Mouse (Mus musculus) MEL (cell line): ENCODE measurements around the gene Isy1. TPM values are rescaled to one million over a fixed set of nuclear protein-coding genes. Genes with fewer than 3 reads are reported as not detected.
A peak's percentile ranks its signal among the peaks of the same experiment; 100 is the strongest.

Source experiments
- DNase-seq: peaks from one replicate; pipeline ENCODE4 v3.0.0; 2011; ENCODE audit warnings: low read depth, low spot score
- H3K27ac ChIP-seq: 2 replicates; pipeline ENCODE4 v1.5.1; 2012; ENCODE audit warnings: low read depth, mild to moderate bottlenecking, control low read depth, low read length, moderate library complexity; ENCODE audit not compliant: control insufficient read depth
- H3K27me3 ChIP-seq, 2 experiments: fragments of 150-350 bp in 1 of 2; sonication (generic) in 1 of 2; 2 replicates each; pipeline ENCODE4 v1.6.1; 2012; ENCODE audit warnings: low read length in 2 of 2, mild to moderate bottlenecking in 2 of 2, improper control_type of control experiment in 1 of 2, moderate library complexity in 1 of 2; ENCODE audit not compliant: insufficient read depth in 2 of 2, control insufficient read depth in 1 of 2
- H3K36me3 ChIP-seq, 2 experiments: 2 replicates each; pipeline ENCODE4 v1.6.1; 2012 to 2014; ENCODE audit warnings: low read length in 2 of 2, improper control_type of control experiment in 1 of 2, inconsistent platforms in 1 of 2, mild to moderate bottlenecking in 1 of 2; ENCODE audit not compliant: insufficient read depth in 2 of 2, control insufficient read depth in 1 of 2
- H3K4me1 ChIP-seq, 2 experiments: fragments of 150-350 bp in 1 of 2; sonication (generic) in 1 of 2; 2 replicates each; pipeline ENCODE4 v1.6.1; 2012; ENCODE audit warnings: low read length in 2 of 2, improper control_type of control experiment in 1 of 2, mild to moderate bottlenecking in 1 of 2; ENCODE audit not compliant: insufficient read depth in 2 of 2, control insufficient read depth in 1 of 2
- H3K4me3 ChIP-seq, 2 experiments: fragments of 150-350 bp in 1 of 2; sonication (generic) in 1 of 2; 2 replicates each; pipeline ENCODE4 v1.5.1; 2012; ENCODE audit warnings: low read depth in 2 of 2, low read length in 2 of 2, mild to moderate bottlenecking in 2 of 2, moderate library complexity in 2 of 2, control low read depth in 1 of 2, improper control_type of control experiment in 1 of 2; ENCODE audit not compliant: control insufficient read depth in 1 of 2, insufficient read depth in 1 of 2
- H3K79me2 ChIP-seq: 2 replicates; pipeline ENCODE4 v1.6.1; 2012; ENCODE audit warnings: mild to moderate bottlenecking, low read length, moderate library complexity; ENCODE audit not compliant: control insufficient read depth, poor library complexity, insufficient read depth
- H3K9ac ChIP-seq: 2 replicates; pipeline ENCODE4 v1.6.1; 2012; ENCODE audit warnings: low read depth, mild to moderate bottlenecking, control low read depth, low read length, moderate library complexity; ENCODE audit not compliant: control insufficient read depth, poor library complexity, severe bottlenecking
- H3K9me3 ChIP-seq: fragments of 150-350 bp; sonication (generic); replicated peaks from 2 replicates; pipeline ENCODE4 v1.6.1; 2012; ENCODE audit warnings: mild to moderate bottlenecking, low read length, improper control_type of control experiment, moderate library complexity; ENCODE audit not compliant: insufficient read depth
- BHLHE40 ChIP-seq: IDR thresholded peaks from 2 replicates; pipeline ENCODE4 v1.6.1; 2012; ENCODE audit warnings: low read depth, mild to moderate bottlenecking, inconsistent platforms, low read length, improper control_type of control experiment, borderline replicate concordance
- CHD1 ChIP-seq: IDR thresholded peaks from 2 replicates; pipeline ENCODE4 v1.6.1; 2012; ENCODE audit warnings: low read depth, mild to moderate bottlenecking, inconsistent platforms, low read length, improper control_type of control experiment
- CHD2 ChIP-seq: IDR thresholded peaks from 2 replicates; pipeline ENCODE4 v1.6.1; 2011; ENCODE audit warnings: low read length, improper control_type of control experiment
- CTCF ChIP-seq, 3 experiments: IDR thresholded peaks in 2 of 3; conservative IDR thresholded peaks in 1 of 3; 2 replicates each; pipeline ENCODE4 v1.5.1; 2011 to 2012; ENCODE audit warnings: low read length in 3 of 3, low read depth in 2 of 3, mild to moderate bottlenecking in 2 of 3, improper control_type of control experiment in 1 of 3, inconsistent platforms in 1 of 3, mixed read lengths in 1 of 3, moderate library complexity in 1 of 3; ENCODE audit not compliant: control insufficient read depth in 1 of 3, insufficient read depth in 1 of 3, poor library complexity in 1 of 3, severe bottlenecking in 1 of 3
- E2F4 ChIP-seq: IDR thresholded peaks from 2 replicates; pipeline ENCODE4 v1.6.1; 2011; ENCODE audit warnings: low read depth, low read length, improper control_type of control experiment, borderline replicate concordance
- ELF1 ChIP-seq: IDR thresholded peaks from 2 replicates; pipeline ENCODE4 v1.6.1; 2014; ENCODE audit warnings: low read depth, mild to moderate bottlenecking, inconsistent platforms, low read length, improper control_type of control experiment, moderate library complexity
- EP300 ChIP-seq, 2 experiments: IDR thresholded peaks; 2 replicates each; pipeline ENCODE4 v1.6.1; 2011; ENCODE audit warnings: improper control_type of control experiment in 2 of 2, low read length in 2 of 2, low read depth in 1 of 2, mild to moderate bottlenecking in 1 of 2
- GABPA ChIP-seq: IDR thresholded peaks from 2 replicates; pipeline ENCODE4 v1.6.1; 2012; ENCODE audit warnings: low read depth, mild to moderate bottlenecking, inconsistent platforms, low read length, improper control_type of control experiment, moderate library complexity
- GATA1 ChIP-seq: IDR thresholded peaks from 2 replicates; pipeline ENCODE4 v1.6.1; 2011; ENCODE audit warnings: low read depth, low read length, improper control_type of control experiment
- HCFC1 ChIP-seq: IDR thresholded peaks from 2 replicates; pipeline ENCODE4 v1.6.1; 2012; ENCODE audit warnings: low read depth, mild to moderate bottlenecking, inconsistent platforms, low read length, improper control_type of control experiment, moderate library complexity
- JUND ChIP-seq: IDR thresholded peaks from 2 replicates; pipeline ENCODE4 v1.6.1; 2011; ENCODE audit warnings: low read depth, mild to moderate bottlenecking, improper control_type of control experiment, low read length
- KAT2A ChIP-seq: conservative IDR thresholded peaks from 2 replicates; pipeline ENCODE4 v1.6.1; 2012; ENCODE audit warnings: low read depth, low read length, improper control_type of control experiment, inconsistent platforms
- MAFK ChIP-seq: IDR thresholded peaks from 2 replicates; pipeline ENCODE4 v1.6.1; 2011; ENCODE audit warnings: low read depth, mild to moderate bottlenecking, low read length, improper control_type of control experiment, borderline replicate concordance
- MAX ChIP-seq: IDR thresholded peaks from 2 replicates; pipeline ENCODE4 v1.6.1; 2011; ENCODE audit warnings: low read length, improper control_type of control experiment
- MAZ ChIP-seq: IDR thresholded peaks from 2 replicates; pipeline ENCODE4 v1.6.1; 2012; ENCODE audit warnings: low read depth, mild to moderate bottlenecking, inconsistent platforms, low read length, improper control_type of control experiment
- MEF2A ChIP-seq: IDR thresholded peaks from 2 replicates; pipeline ENCODE4 v1.6.1; 2014; ENCODE audit warnings: low read depth, mild to moderate bottlenecking, inconsistent platforms, low read length, improper control_type of control experiment; ENCODE audit not compliant: poor library complexity, insufficient replicate concordance, severe bottlenecking; ENCODE audit errors: extremely low read depth
- MXI1 ChIP-seq: IDR thresholded peaks from 2 replicates; pipeline ENCODE4 v1.6.1; 2011; ENCODE audit warnings: mild to moderate bottlenecking, low read depth, low read length, improper control_type of control experiment
- MYB ChIP-seq: IDR thresholded peaks from 2 replicates; pipeline ENCODE4 v1.6.1; 2011; ENCODE audit warnings: mild to moderate bottlenecking, low read depth, low read length, improper control_type of control experiment
- MYC ChIP-seq: IDR thresholded peaks from 2 replicates; pipeline ENCODE4 v1.6.1; 2011; ENCODE audit warnings: low read depth, mild to moderate bottlenecking, low read length, improper control_type of control experiment, moderate library complexity
- NELFE ChIP-seq: IDR thresholded peaks from 2 replicates; pipeline ENCODE4 v1.6.1; 2011; ENCODE audit warnings: low read depth, low read length, improper control_type of control experiment
- NRF1 ChIP-seq: IDR thresholded peaks from 2 replicates; pipeline ENCODE4 v1.6.1; 2014; ENCODE audit warnings: low read depth, mild to moderate bottlenecking, inconsistent platforms, low read length, improper control_type of control experiment, moderate library complexity; ENCODE audit not compliant: poor library complexity, insufficient read depth, severe bottlenecking
- POLR2A ChIP-seq, 2 experiments: IDR thresholded peaks; 2 replicates each; pipeline ENCODE4 v1.6.1; 2011 to 2012; ENCODE audit warnings: low read length in 2 of 2, mild to moderate bottlenecking in 2 of 2, control low read depth in 1 of 2, improper control_type of control experiment in 1 of 2, low read depth in 1 of 2, moderate library complexity in 1 of 2; ENCODE audit not compliant: control insufficient read depth in 1 of 2, insufficient read depth in 1 of 2, poor library complexity in 1 of 2
- POLR2AphosphoS2 ChIP-seq: IDR thresholded peaks from 2 replicates; pipeline ENCODE4 v1.6.1; 2011; ENCODE audit warnings: low read length, improper control_type of control experiment
- RAD21 ChIP-seq: IDR thresholded peaks from 2 replicates; pipeline ENCODE4 v1.6.1; 2011; ENCODE audit warnings: mild to moderate bottlenecking, low read depth, low read length, improper control_type of control experiment
- RCOR1 ChIP-seq: IDR thresholded peaks from 2 replicates; pipeline ENCODE4 v1.6.1; 2012; ENCODE audit warnings: low read depth, mild to moderate bottlenecking, inconsistent platforms, low read length, improper control_type of control experiment
- SIN3A ChIP-seq: IDR thresholded peaks from 2 replicates; pipeline ENCODE4 v1.6.1; 2012; ENCODE audit warnings: low read length, improper control_type of control experiment, inconsistent platforms
- SMC3 ChIP-seq: IDR thresholded peaks from 2 replicates; pipeline ENCODE4 v1.6.1; 2011; ENCODE audit warnings: low read depth, low read length, improper control_type of control experiment
- TAL1 ChIP-seq: IDR thresholded peaks from 2 replicates; pipeline ENCODE4 v1.6.1; 2012; ENCODE audit warnings: mild to moderate bottlenecking, inconsistent platforms, low read length, moderate library complexity, mixed read lengths
- TBP ChIP-seq: IDR thresholded peaks from 2 replicates; pipeline ENCODE4 v1.8.0; 2011; ENCODE audit warnings: low read depth, low read length, improper control_type of control experiment
- TCF12 ChIP-seq: IDR thresholded peaks from 2 replicates; pipeline ENCODE4 v1.6.1; 2014; ENCODE audit warnings: low read depth, mild to moderate bottlenecking, inconsistent platforms, low read length, improper control_type of control experiment, moderate library complexity
- UBTF ChIP-seq: IDR thresholded peaks from 2 replicates; pipeline ENCODE4 v1.6.1; 2012; ENCODE audit warnings: low read depth, mild to moderate bottlenecking, inconsistent platforms, low read length, improper control_type of control experiment, moderate library complexity, borderline replicate concordance; ENCODE audit not compliant: insufficient read depth
- USF1 ChIP-seq: IDR thresholded peaks from 2 replicates; pipeline ENCODE4 v1.6.1; 2014; ENCODE audit warnings: low read depth, mild to moderate bottlenecking, inconsistent platforms, low read length, improper control_type of control experiment, moderate library complexity
- USF2 ChIP-seq, 2 experiments: IDR thresholded peaks; 2 replicates each; pipeline ENCODE4 v1.6.1; 2011 to 2012; ENCODE audit warnings: improper control_type of control experiment in 2 of 2, low read length in 2 of 2, borderline replicate concordance in 1 of 2, inconsistent platforms in 1 of 2, low read depth in 1 of 2, mild to moderate bottlenecking in 1 of 2; ENCODE audit not compliant: insufficient read depth in 1 of 2
- ZKSCAN1 ChIP-seq: IDR thresholded peaks from 2 replicates; pipeline ENCODE4 v1.6.1; 2012; ENCODE audit warnings: low read depth, mild to moderate bottlenecking, inconsistent platforms, low read length, improper control_type of control experiment, moderate library complexity
- ZMIZ1 ChIP-seq: IDR thresholded peaks from 2 replicates; pipeline ENCODE4 v1.6.1; 2012; ENCODE audit warnings: low read depth, mild to moderate bottlenecking, inconsistent platforms, low read length, improper control_type of control experiment, moderate library complexity
- ZNF384 ChIP-seq: IDR thresholded peaks from 2 replicates; pipeline ENCODE4 v1.6.1; 2012; ENCODE audit warnings: low read depth, mild to moderate bottlenecking, inconsistent platforms, low read length, improper control_type of control experiment
- polyA plus RNA-seq, 2 experiments: library from polyadenylated mRNA; stranded (reverse) in 1 of 2; unstranded in 1 of 2; fragments of >175 nt in 1 of 2; fragments of >200 nt in 1 of 2; gene quantifications; 2 replicates each; pipeline versions ENCODE4 v1.2.1 to v1.2.4; 2012; ENCODE audit warnings: low replicate concordance in 2 of 2, low read depth in 1 of 2; ENCODE audit not compliant: insufficient read length in 2 of 2, insufficient read depth in 1 of 2, missing spikeins in 1 of 2
- total RNA-seq: library from RNA; depleted of rRNA; stranded (reverse); fragments of 300-350 nt; gene quantifications from 2 replicates; pipeline ENCODE4 v1.2.3, GENCODE M21; 2012; rRNA removed

Gene Isy1
- total RNA-seq (60.5 and 64.5 TPM in 2 replicates), polyA plus RNA-seq (100 to 1,000 TPM in 1 of 2 experiments, not detected in 1; 115 TPM)

- DNase-seq = peak; percentile 99
- Histone ChIP-seq H3K4me1 (peaks cover 0 to 3% of the 10 kb centered on the region in 2 experiments; a peak in 1 of 4 replicates), H3K9ac (peak within 1 kb of the TSS; percentile 93), H3K36me3 (peaks cover 11 to 13% of the 10 kb centered on the region in 2 experiments), H3K4me3 (peak within 1 kb of the TSS; percentile 75 to 91), H3K27me3 (no peaks in the 10 kb centered on the region), H3K79me2 (peaks cover 13% of the 10 kb centered on the region), H3K27ac (peak within 1 kb of the TSS; percentile 92), H3K9me3 (no peaks in the 10 kb centered on the region)
- TF ChIP-seq ZKSCAN1 = no peak
- peak; percentile 84 for TF ChIP-seq NELFE
- TF ChIP-seq MAFK = no peak
- no peak for TF ChIP-seq USF2 (IDR thresholded peaks at IDR 0.05; ENCODE audit: borderline replicate concordance in 1 of 2, insufficient read depth in 1 of 2, low read depth in 1 of 2, low read length in 2 of 2)
- peak in 1 of 2 experiments; percentile 36; a peak in 1 of 4 replicates for TF ChIP-seq EP300 (IDR thresholded peaks at IDR 0.05; ENCODE audit: low read depth in 1 of 2, low read length in 2 of 2)
- TF ChIP-seq MAZ = peak; percentile 98
- no peak for TF ChIP-seq CHD2
- no peak for TF ChIP-seq MYB
- TF ChIP-seq POLR2AphosphoS2 = peak; percentile 95
- peak; percentile 92 for TF ChIP-seq MAX
- peak; percentile 88 for TF ChIP-seq E2F4
- TF ChIP-seq TBP = peak; percentile 79
- TF ChIP-seq GATA1 = no peak
- peak in 1 of 3 experiments; percentile 5; a peak in 1 of 6 replicates for TF ChIP-seq CTCF (IDR thresholded peaks at IDR 0.05 in 2 of 3, conservative IDR thresholded peaks at IDR 0.05 in 1 of 3; ENCODE audit: control insufficient read depth in 1 of 3, insufficient read depth in 1 of 3, low read depth in 2 of 3, low read length in 3 of 3, poor library complexity in 1 of 3, severe bottlenecking in 1 of 3)
- TF ChIP-seq ZMIZ1 = peak; percentile 18
- peak; percentile 96 for TF ChIP-seq MYC
- TF ChIP-seq TAL1 = no peak
- peak; percentile 95 to 98 for TF ChIP-seq POLR2A (IDR thresholded peaks at IDR 0.05; ENCODE audit: control insufficient read depth in 1 of 2, insufficient read depth in 1 of 2, low read depth in 1 of 2, low read length in 2 of 2, poor library complexity in 1 of 2)
- TF ChIP-seq CHD1 = no peak
- TF ChIP-seq SIN3A = peak; percentile 95
- TF ChIP-seq TCF12 = peak; percentile 74
- 0 out of 2 replicates have a peak, but pooled peaks have one; percentile 17 for TF ChIP-seq USF1
- no peak for TF ChIP-seq ZNF384
- TF ChIP-seq MEF2A = no peak
- TF ChIP-seq HCFC1 = peak; percentile 94
- TF ChIP-seq ELF1 = peak; percentile 85
- TF ChIP-seq UBTF = peak; percentile 98
- TF ChIP-seq SMC3 = 0 out of 2 replicates have a peak, but pooled peaks have one; percentile 8
- no peak for TF ChIP-seq RCOR1
- TF ChIP-seq NRF1 = peak; percentile 81
- no peak for TF ChIP-seq JUND
- no peak for TF ChIP-seq GABPA
- TF ChIP-seq KAT2A = peak; percentile 70
- no peak for TF ChIP-seq RAD21
- TF ChIP-seq BHLHE40 = no peak
- peak; percentile 95 for TF ChIP-seq MXI1
Observed at GRCm38 (mm10) chr6:87838551-87839197, at the start of gene Isy1. TSS of gene Isy1 (minus strand) at chr6:87838798.
